Mouse (Mus musculus) limb, embryonic 15.5 days (tissue): ENCODE measurements around the gene Sdr42e1. TPM values are rescaled to one million over a fixed set of nuclear protein-coding genes. Genes with fewer than 3 reads are reported as not detected.

Experiments used
- ATAC-seq: fragments of 200-750 bp; cut with Nextera tagmentation; 2 replicates; pipeline ENCODE4 v1.8.0; 2017; ENCODE audit warnings: low read depth, moderate TSS enrichment; ENCODE audit not compliant: insufficient number of reproducible peaks, low FRiP score, low TSS enrichment
- H3K27ac ChIP-seq: fragments of 300-500 bp; sonication (generic); 2 replicates; pipeline ENCODE4 v1.5.1; 2015; ENCODE audit warnings: moderate library complexity, mild to moderate bottlenecking, inconsistent platforms
- H3K27me3 ChIP-seq: fragments of 300-500 bp; sonication (generic); 2 replicates; pipeline ENCODE4 v1.6.1; 2015; ENCODE audit warnings: inconsistent platforms
- H3K36me3 ChIP-seq: fragments of 300-500 bp; sonication (generic); 2 replicates; pipeline ENCODE4 v1.6.1; 2015; ENCODE audit warnings: inconsistent platforms
- H3K4me1 ChIP-seq: fragments of 300-500 bp; sonication (generic); 2 replicates; pipeline ENCODE4 v1.6.1; 2015; ENCODE audit warnings: inconsistent platforms
- H3K4me2 ChIP-seq: fragments of 300-500 bp; sonication (generic); 2 replicates; pipeline ENCODE4 v1.6.1; 2015; ENCODE audit warnings: mild to moderate bottlenecking, inconsistent platforms
- H3K4me3 ChIP-seq: fragments of 300-500 bp; sonication (generic); 2 replicates; pipeline ENCODE4 v1.5.1; 2015; ENCODE audit warnings: mild to moderate bottlenecking, inconsistent platforms
- H3K9ac ChIP-seq: fragments of 300-500 bp; sonication (generic); 2 replicates; pipeline ENCODE4 v1.6.1; 2015; ENCODE audit warnings: inconsistent platforms
- H3K9me3 ChIP-seq: fragments of 300-500 bp; sonication (generic); 2 replicates; pipeline ENCODE4 v1.6.1; 2016; ENCODE audit warnings: inconsistent platforms
- WGBS: fragments of 180-500 bp; shearing (Covaris S2); methylation state at CpG from one replicate; pipeline ENCODE4 v1.1.7; 2015; 5-methylcytosine and 5-hydroxymethylcytosine counted together
- polyA plus RNA-seq: library from polyadenylated mRNA; unstranded; fragments of >200 nt; fragmentation: Nextera tagmentation; extraction: Ambion mirVana; gene quantifications from 2 replicates; pipeline ENCODE4 v1.2.1, GENCODE M21; 2015

Sdr42e1 gene
- polyA plus RNA-seq, 1 experiment from 2014 or later: 17.5 TPM

DNA sequence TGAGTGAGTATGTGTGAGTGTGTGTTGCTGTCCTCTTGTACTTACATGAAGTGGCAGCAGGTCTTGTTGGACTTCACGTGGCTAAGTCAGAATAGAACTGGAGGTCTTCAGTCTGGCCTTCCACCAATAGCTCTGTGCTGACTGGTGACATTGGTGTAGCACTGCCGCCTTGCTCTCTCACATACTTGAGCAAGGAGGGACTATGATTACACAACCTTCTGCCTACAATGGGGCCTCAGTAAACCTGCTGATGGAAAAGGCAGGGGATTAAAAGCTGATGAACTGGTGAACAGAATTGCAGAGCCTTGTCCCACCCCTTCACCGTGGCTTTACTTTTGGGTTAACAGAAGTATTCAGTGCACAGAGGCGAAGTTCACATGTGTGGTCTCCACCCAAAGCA lies 18.6 kb upstream of the Sdr42e1 start:
- Histone ChIP-seq H3K27me3 (no peaks in the 10 kb centered on the region), H3K9ac (no peak overlapping the region), H3K27ac (no peak overlapping the region)

DNA sequence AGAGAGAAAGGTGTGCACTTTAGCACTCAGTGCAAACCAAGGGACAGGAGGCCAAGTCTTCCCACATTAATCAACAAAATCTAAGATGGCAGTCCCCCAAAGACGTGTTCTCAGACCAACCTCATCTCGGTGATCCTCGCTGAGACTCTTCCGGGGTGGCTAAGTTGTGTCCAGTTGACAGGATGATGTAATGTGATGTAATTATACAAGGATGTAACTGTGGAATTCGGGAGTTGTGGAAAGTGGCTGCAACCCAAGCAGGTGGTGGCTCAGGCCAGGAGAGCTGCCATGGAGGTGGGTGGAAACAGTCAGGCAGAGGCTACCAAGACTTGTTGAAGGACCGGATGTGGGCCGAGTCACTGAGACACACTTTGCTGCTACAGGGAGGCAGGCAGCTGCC lies 14.4 kb upstream of the Sdr42e1 start:
- WGBS: 72% methylated on average over 7 of the region's 7 CpGs
- no peak for ATAC-seq
- no peaks in the 10 kb centered on the region for H3K36me3 ChIP-seq
- H3K4me2 ChIP-seq: no peak overlapping the region
- H3K9me3 ChIP-seq: no peaks in the 10 kb centered on the region
- no peak overlapping the region for H3K27ac ChIP-seq
- H3K27me3 ChIP-seq: no peaks in the 10 kb centered on the region
- H3K9ac ChIP-seq: no peak overlapping the region
- peaks cover 12% of the 10 kb centered on the region for H3K4me1 ChIP-seq
- H3K4me3 ChIP-seq: no peak overlapping the region

More for the DNA sequence above, 18.6 kb upstream of the Sdr42e1 start:
- H3K4me2 ChIP-seq: no peak overlapping the region
- 72% methylated on average over 4 of the region's 4 CpGs for WGBS
- no peak overlapping the region for H3K4me3 ChIP-seq
- H3K9me3 ChIP-seq: no peaks in the 10 kb centered on the region
- no peaks in the 10 kb centered on the region for H3K36me3 ChIP-seq
- H3K4me1 ChIP-seq: no peaks in the 10 kb centered on the region
- ATAC-seq: no peak

DNA sequence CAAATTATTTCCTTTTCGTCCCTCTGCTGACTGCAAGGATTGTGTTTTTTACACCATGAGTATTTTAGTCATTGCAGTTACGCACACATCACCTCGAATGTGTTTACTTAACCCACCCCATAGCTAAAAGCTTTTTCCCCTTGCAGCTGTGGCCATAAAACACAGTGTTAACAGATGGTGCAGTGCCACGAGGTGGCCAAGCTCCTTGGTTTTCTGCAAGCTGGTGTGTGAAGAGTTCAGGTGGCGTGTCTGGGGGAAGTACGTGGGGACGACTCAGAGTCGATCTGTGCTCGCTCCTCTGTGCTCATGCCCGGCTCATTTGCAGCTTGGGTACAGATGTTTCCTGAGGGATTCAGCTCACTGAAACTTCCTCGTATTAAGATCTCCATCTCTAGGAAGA lies 11.0 kb upstream of the Sdr42e1 start:
- Histone ChIP-seq H3K36me3 (no peaks in the 10 kb centered on the region), H3K4me3 (no peak overlapping the region), H3K4me1 (peaks cover 12% of the 10 kb centered on the region), H3K27me3 (0 out of 2 replicates have a peak, but pooled peaks cover 4% of the 10 kb centered on the region), H3K9ac (no peak overlapping the region), H3K9me3 (no peaks in the 10 kb centered on the region), H3K4me2 (0 out of 2 replicates have a peak overlapping the region, but pooled peaks have one; percentile 19), H3K27ac (0 out of 2 replicates have a peak overlapping the region, but pooled peaks have one; percentile 19)
- 10% methylated on average over 11 of the region's 11 CpGs for WGBS
- 0 out of 2 replicates have a peak, but pooled peaks have one; percentile 14 for ATAC-seq

DNA sequence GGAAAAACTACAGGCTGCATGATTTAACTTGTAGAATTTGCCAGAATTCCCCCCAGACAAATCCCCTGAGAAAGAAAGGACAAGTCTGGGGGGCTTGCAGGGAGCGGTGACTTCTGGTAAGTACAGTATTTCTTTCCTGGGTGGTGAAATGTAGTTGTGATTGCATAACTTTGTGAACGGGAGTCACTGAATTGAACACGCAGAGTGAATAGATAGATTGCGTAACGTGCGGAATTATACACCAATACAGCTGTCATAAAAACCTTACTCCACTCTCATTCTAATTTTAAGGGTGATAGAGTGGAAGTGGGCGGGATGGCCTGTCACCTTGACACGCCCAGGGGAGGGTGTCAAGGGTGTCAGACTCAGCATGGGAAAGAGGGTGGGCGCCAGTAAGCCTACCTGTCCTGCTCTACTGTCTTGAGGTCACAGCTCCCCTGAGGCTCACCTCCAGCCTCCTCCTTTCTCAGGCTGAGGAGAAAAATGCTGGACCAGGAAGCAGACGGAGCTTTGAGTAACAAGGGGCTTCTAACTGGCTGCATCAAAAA lies 10.5 kb upstream of the Sdr42e1 start:
- H3K4me2 ChIP-seq: 0 out of 2 replicates have a peak overlapping the region, but pooled peaks have one; percentile 19
- H3K36me3 ChIP-seq: no peaks in the 10 kb centered on the region
- H3K4me1 ChIP-seq: peaks cover 12% of the 10 kb centered on the region
- H3K4me3 ChIP-seq: no peak overlapping the region
- H3K9ac ChIP-seq: no peak overlapping the region
- H3K27ac ChIP-seq: 0 out of 2 replicates have a peak overlapping the region, but pooled peaks have one; percentile 19
- H3K9me3 ChIP-seq: no peaks in the 10 kb centered on the region
- ATAC-seq: no peak
- WGBS: 34% methylated on average over 10 of the region's 10 CpGs
- H3K27me3 ChIP-seq: 0 out of 2 replicates have a peak, but pooled peaks cover 4% of the 10 kb centered on the region

DNA sequence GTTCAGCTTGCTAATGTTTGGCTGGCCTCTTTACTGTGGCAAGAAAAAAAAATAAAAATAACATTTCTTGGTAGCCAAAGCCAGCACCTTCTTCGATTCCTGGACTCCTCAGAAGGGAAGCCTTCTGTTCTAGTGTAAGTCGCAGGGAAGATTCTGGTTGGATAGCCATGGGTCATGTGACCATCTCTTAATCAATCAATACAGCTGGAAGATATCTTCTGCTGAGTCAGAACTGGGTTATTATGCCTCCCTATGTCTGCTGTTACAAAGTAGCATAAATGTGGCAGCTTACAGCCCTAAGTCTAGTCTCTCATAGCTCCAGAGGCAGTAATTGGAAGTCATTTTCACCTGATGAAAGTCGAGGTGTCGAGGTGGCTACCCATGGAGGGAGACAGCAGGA lies 5.2 kb upstream of the Sdr42e1 start:
- H3K27me3 ChIP-seq: 0 out of 2 replicates have a peak, but pooled peaks cover 4% of the 10 kb centered on the region
- WGBS: 76% methylated on average over 4 of the region's 4 CpGs
- no peak for ATAC-seq

DNA sequence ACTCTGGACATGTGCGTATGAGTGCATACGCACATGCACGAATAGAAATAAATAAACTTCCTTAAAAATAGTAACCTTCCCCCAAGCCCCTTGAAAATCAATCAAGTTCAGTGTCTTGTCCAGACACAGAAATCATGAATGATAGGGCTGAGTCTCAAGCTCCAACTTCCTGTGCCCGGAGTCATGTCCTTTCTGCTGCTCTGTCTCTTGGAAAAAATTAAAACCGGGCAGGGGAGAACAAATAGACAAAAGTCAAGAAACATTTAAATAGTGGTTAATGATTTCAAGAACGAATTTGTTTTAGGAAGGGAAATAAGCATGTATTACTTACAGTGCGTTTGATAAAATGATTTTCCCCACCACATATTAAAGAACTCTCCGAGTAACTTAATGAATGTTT lies 3.5 kb upstream of the Sdr42e1 start:
- Histone ChIP-seq H3K9ac (no peak overlapping the region), H3K4me1 (no peaks in the 10 kb centered on the region), H3K4me2 (no peak overlapping the region), H3K4me3 (no peak overlapping the region), H3K27me3 (no peaks in the 10 kb centered on the region), H3K36me3 (no peaks in the 10 kb centered on the region), H3K27ac (no peak overlapping the region), H3K9me3 (no peaks in the 10 kb centered on the region)
- 77% methylated on average over 8 of the region's 8 CpGs for WGBS
- no peak for ATAC-seq

More for the DNA sequence above, 5.2 kb upstream of the Sdr42e1 start:
- no peaks in the 10 kb centered on the region for H3K36me3 ChIP-seq
- H3K27ac ChIP-seq: no peak overlapping the region
- no peak overlapping the region for H3K4me3 ChIP-seq
- H3K4me2 ChIP-seq: no peak overlapping the region
- no peaks in the 10 kb centered on the region for H3K9me3 ChIP-seq
- no peak overlapping the region for H3K9ac ChIP-seq
- H3K4me1 ChIP-seq: 0 out of 2 replicates have a peak, but pooled peaks cover under 1% of the 10 kb centered on the region

DNA sequence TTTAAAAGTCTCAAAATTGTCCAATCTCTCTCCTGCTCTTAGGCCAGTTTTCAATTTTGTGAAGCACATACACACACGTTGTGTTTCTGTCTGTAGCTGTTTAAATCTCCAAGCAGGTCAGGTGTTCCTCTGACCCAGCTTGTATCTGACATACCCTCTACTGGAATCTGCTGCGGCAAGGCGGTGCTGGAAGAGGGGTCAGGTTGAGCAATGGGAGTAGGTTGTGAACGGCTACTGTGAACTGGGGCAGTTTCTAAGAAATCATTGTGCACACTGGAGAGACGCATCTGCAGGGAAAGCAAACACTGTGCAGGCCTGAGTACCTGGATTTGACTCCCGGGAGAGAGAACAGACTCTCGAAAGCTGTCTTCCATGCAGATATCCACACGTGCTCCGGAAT lies 3.0 kb upstream of the Sdr42e1 start:
- no peaks in the 10 kb centered on the region for H3K4me1 ChIP-seq
- H3K9me3 ChIP-seq: no peaks in the 10 kb centered on the region
- no peak for ATAC-seq
- 64% methylated on average over 9 of the region's 9 CpGs for WGBS
- no peaks in the 10 kb centered on the region for H3K36me3 ChIP-seq
- no peaks in the 10 kb centered on the region for H3K27me3 ChIP-seq
- no peak overlapping the region for H3K4me3 ChIP-seq
- H3K27ac ChIP-seq: no peak overlapping the region
- H3K4me2 ChIP-seq: no peak overlapping the region
- no peak overlapping the region for H3K9ac ChIP-seq

DNA sequence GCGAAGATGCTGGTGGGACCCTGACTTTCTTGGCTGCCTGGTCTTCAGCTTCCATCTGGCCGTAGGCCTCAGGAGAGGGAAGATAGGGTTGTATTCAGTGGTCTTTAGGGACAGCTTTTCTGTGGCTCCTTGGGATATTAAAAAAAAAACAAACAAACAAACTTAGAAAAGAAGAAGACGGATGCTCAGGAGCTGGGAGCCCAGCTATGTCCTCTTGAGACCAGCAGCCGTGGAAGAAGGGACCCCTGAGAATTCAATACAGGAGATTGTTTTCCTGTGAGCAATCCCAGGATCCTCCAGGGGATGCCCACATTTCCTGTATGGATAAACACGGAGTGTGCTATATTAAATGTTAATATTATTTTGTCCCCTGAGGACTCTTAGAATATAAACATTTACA lies 1.7 kb upstream of the Sdr42e1 start:
- Histone ChIP-seq H3K27ac (no peak overlapping the region), H3K4me1 (0 out of 2 replicates have a peak, but pooled peaks cover 5% of the 10 kb centered on the region), H3K9ac (no peak overlapping the region), H3K4me3 (no peak overlapping the region), H3K27me3 (no peaks in the 10 kb centered on the region), H3K4me2 (no peak overlapping the region), H3K9me3 (no peaks in the 10 kb centered on the region), H3K36me3 (no peaks in the 10 kb centered on the region)
- ATAC-seq: no peak
- WGBS: 61% methylated on average over 5 of the region's 5 CpGs

DNA sequence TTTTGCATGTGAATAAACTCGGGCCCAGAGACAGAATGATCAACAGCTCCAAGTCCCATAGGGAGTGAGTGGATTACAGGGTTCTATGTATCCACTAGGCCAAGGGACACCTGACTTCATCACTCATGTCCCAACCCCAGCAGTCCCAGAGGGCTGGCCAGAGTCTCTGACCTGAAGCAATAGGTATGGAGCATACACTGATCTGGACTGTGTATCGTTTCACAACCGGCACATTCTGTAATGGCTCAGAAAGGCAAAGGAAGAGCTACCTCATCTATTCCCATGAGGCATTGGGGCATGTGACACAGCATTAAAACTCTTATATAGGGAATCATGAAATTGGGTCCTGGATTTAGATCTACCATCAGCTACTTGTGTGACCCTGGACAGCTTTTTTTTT lies 931 bp downstream of the Sdr42e1 start:
- no peak overlapping the region for H3K9ac ChIP-seq
- H3K27ac ChIP-seq: no peak overlapping the region
- H3K4me1 ChIP-seq: 0 out of 2 replicates have a peak, but pooled peaks cover 7% of the 10 kb centered on the region
- H3K4me3 ChIP-seq: no peak overlapping the region
- H3K27me3 ChIP-seq: no peaks in the 10 kb centered on the region
- 84% methylated on average over 3 of the region's 3 CpGs for WGBS
- H3K4me2 ChIP-seq: no peak overlapping the region
- ATAC-seq: no peak
- H3K9me3 ChIP-seq: no peaks in the 10 kb centered on the region
- no peaks in the 10 kb centered on the region for H3K36me3 ChIP-seq

DNA sequence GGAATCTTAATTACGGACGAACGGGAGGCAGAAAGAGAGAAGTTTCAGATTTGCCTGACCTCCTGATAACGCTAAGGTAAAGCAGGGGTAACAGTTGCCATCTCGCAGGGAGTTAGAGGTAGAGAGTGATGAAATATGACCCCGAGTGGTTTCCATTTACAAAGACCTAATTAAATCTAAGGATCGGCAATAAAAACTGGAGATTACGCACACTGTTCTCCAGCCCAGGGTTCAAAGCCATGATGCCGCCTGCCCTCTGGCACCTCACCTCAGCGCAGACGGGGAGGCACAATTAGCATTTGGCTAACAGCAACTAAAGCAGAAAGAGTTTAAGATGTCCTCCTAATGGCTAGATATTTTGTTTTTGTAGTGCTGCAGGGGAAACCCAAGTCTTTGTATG lies 3.0 kb downstream of the Sdr42e1 start:
- no peak overlapping the region for H3K4me3 ChIP-seq
- ATAC-seq: no peak
- H3K4me2 ChIP-seq: 0 out of 2 replicates have a peak overlapping the region, but pooled peaks have one; percentile 4
- H3K9ac ChIP-seq: no peak overlapping the region
- no peak overlapping the region for H3K27ac ChIP-seq
- no peaks in the 10 kb centered on the region for H3K9me3 ChIP-seq
- H3K36me3 ChIP-seq: no peaks in the 10 kb centered on the region
- H3K4me1 ChIP-seq: 0 out of 2 replicates have a peak, but pooled peaks cover 7% of the 10 kb centered on the region
- no peaks in the 10 kb centered on the region for H3K27me3 ChIP-seq
- 3% methylated on average over 11 of the region's 11 CpGs for WGBS

DNA sequence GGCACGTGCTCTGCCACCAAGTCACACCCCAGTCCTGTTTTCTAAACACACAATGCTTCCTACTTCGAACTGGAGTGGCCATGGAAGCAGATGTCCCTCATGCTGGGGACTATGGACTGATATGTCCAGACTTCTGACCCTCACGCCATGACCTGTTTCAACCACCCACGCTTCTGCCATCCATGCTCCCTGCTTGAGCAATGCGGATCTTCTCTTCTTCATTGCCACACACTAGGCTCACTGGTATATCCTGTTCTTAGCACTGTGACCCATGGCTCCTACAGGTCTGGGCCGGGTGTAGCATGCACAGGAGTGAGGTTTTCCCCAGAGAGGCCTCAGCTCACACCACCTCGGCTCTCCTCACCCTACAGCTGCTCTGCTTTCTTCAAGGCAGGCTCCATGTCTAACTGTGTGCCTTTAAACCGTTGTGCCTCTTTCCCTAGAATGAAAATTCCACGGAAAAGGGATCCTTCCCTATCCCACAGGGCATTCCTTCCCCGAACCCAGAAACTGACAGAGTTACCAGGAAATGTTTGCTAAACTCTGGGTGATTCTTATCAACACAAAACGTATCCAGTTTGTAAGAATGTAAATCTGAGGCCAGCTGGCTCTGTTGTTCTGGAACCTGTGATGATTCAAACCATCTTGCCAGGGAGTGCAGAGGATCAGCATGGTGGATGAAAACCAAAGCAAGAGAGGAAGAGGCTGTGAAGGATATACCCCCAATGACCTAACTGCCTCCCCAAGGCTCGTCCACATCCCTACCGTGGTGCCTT lies 6.0 kb downstream of the Sdr42e1 start:
- WGBS: 77% methylated on average over 13 of the region's 13 CpGs
- ATAC-seq: no peak
- H3K4me2 ChIP-seq: no peak overlapping the region

More for the DNA sequence above, 6.0 kb downstream of the Sdr42e1 start:
- no peak overlapping the region for H3K27ac ChIP-seq
- no peak overlapping the region for H3K9ac ChIP-seq
- no peaks in the 10 kb centered on the region for H3K27me3 ChIP-seq
- no peaks in the 10 kb centered on the region for H3K36me3 ChIP-seq
- no peaks in the 10 kb centered on the region for H3K9me3 ChIP-seq
- no peak overlapping the region for H3K4me3 ChIP-seq
- 0 out of 2 replicates have a peak, but pooled peaks cover 7% of the 10 kb centered on the region for H3K4me1 ChIP-seq
